Mouse (Mus musculus) lung, postnatal 0 days (tissue): ENCODE results near the gene Qrfpr.

Source experiments
- CTCF ChIP-seq: IDR thresholded peaks from 2 replicates; pipeline ENCODE4 v1.5.1; 2016; ENCODE audit warnings: antibody characterized with exemption, mild to moderate bottlenecking
- EP300 ChIP-seq: IDR thresholded peaks from 2 replicates; pipeline ENCODE4 v1.6.1; 2016; ENCODE audit warnings: antibody characterized with exemption, mild to moderate bottlenecking, control low read depth

GRCm38 (mm10) chr3:36263873-36264272, 41.8 kb upstream of the Qrfpr start:
- TF ChIP-seq CTCF (no peak), EP300 (peak; percentile 40; the same call in 1 of the 2 replicates)
